Mouse (Mus musculus): ENCODE data around the gene Wasl. TPM values are rescaled to one million over a fixed set of nuclear protein-coding genes. Genes with fewer than 3 reads are reported as not detected.
A peak's percentile ranks its signal among the peaks of the same experiment; 100 is the strongest.

Wasl gene
- total RNA-seq (2014; rRNA removed; ENCODE audit: low replicate concordance) (19.0 and 19.2 TPM in 2 replicates), polyA plus RNA-seq (2015; fragmentation: Nextera tagmentation; extraction: Ambion mirVana) (49.0 and 53.0 TPM in 2 replicates)

- TF ChIP-seq EP300 (IDR thresholded peaks at IDR 0.05; ENCODE audit: low read depth) = peak; percentile 47; the same call in 1 of the 2 replicates
- no peak for TF ChIP-seq CTCF (IDR thresholded peaks at IDR 0.05; ENCODE audit: low read depth)
- DNase-seq (ENCODE audit: low spot score) = peak; percentile 93
- WGBS = under 1% methylated on average over 63 of the region's 63 CpGs
These were observed at the start of gene Wasl for GRCm38 (mm10) chr6:24664867-24665458. TSS of gene Wasl (minus strand) at chr6:24665009.

GRCm38 (mm10) chr6:24707499-24707898, 42.7 kb upstream of the Wasl start:
- H3K36me3 ChIP-seq (replicated peaks; ENCODE audit: control insufficient read depth, insufficient read depth, low read length) = no peaks in the 10 kb centered on the region
- ATAC-seq (ENCODE audit: insufficient read depth, low read depth) = no peak
- no peaks in the 10 kb centered on the region for H3K27me3 ChIP-seq (ENCODE audit: control insufficient read depth, insufficient read depth, low read length)
- no peak overlapping the region for H3K9ac ChIP-seq (replicated peaks; ENCODE audit: low read depth, low read length)
- H3K4me2 ChIP-seq (ENCODE audit: low read depth, low read length) = no peak overlapping the region
- no peak for TF ChIP-seq CTCF (IDR thresholded peaks at IDR 0.05; ENCODE audit: low read depth)
- TF ChIP-seq EP300 (IDR thresholded peaks at IDR 0.05; ENCODE audit: low read depth) = no peak
- H3K27ac ChIP-seq (ENCODE audit: low read depth) = no peak overlapping the region
- 0 out of 2 replicates have a peak, but pooled peaks cover 2% of the 10 kb centered on the region for H3K4me1 ChIP-seq (ENCODE audit: control insufficient read depth, insufficient read depth)
- H3K4me3 ChIP-seq (ENCODE audit: low read depth, low read length) = no peak overlapping the region
- 70% methylated on average over 2 of the region's 2 CpGs for WGBS
- DNase-seq (ENCODE audit: low spot score) = no peak
- H3K9me3 ChIP-seq (replicated peaks; ENCODE audit: control insufficient read depth, low read length) = no peaks in the 10 kb centered on the region

More at GRCm38 (mm10) chr6:24664867-24665458, at the start of gene Wasl:
- H3K4me2 ChIP-seq (ENCODE audit: low read depth, low read length) = peak within 1 kb of the TSS; percentile 96
- H3K9me3 ChIP-seq (replicated peaks; ENCODE audit: control insufficient read depth, low read length) = no peaks in the 10 kb centered on the region
- peaks cover 17% of the 10 kb centered on the region for H3K4me1 ChIP-seq (ENCODE audit: control insufficient read depth, insufficient read depth)
- H3K9ac ChIP-seq (replicated peaks; ENCODE audit: low read depth, low read length) = peak within 1 kb of the TSS; percentile 100
- no peaks in the 10 kb centered on the region for H3K36me3 ChIP-seq (replicated peaks; ENCODE audit: control insufficient read depth, insufficient read depth, low read length)
- no peaks in the 10 kb centered on the region for H3K27me3 ChIP-seq (ENCODE audit: control insufficient read depth, insufficient read depth, low read length)
- H3K27ac ChIP-seq (ENCODE audit: low read depth) = peak within 1 kb of the TSS; percentile 99
- H3K4me3 ChIP-seq (ENCODE audit: low read depth, low read length) = peak within 1 kb of the TSS; percentile 100
- ATAC-seq (ENCODE audit: insufficient read depth, low read depth) = peak; percentile 99

GRCm38 (mm10) chr6:24707090-24707489, 42.3 kb upstream of the Wasl start:
- Histone ChIP-seq H3K4me3 (ENCODE audit: low read depth, low read length) (no peak overlapping the region), H3K36me3 (replicated peaks; ENCODE audit: control insufficient read depth, insufficient read depth, low read length) (no peaks in the 10 kb centered on the region), H3K4me2 (ENCODE audit: low read depth, low read length) (no peak overlapping the region), H3K27ac (ENCODE audit: low read depth) (no peak overlapping the region), H3K9ac (replicated peaks; ENCODE audit: low read depth, low read length) (no peak overlapping the region), H3K9me3 (replicated peaks; ENCODE audit: control insufficient read depth, low read length) (no peaks in the 10 kb centered on the region), H3K4me1 (ENCODE audit: control insufficient read depth, insufficient read depth) (0 out of 2 replicates have a peak, but pooled peaks cover 2% of the 10 kb centered on the region), H3K27me3 (ENCODE audit: control insufficient read depth, insufficient read depth, low read length) (no peaks in the 10 kb centered on the region)
- TF ChIP-seq EP300 (IDR thresholded peaks at IDR 0.05; ENCODE audit: low read depth) = no peak
- no peak for TF ChIP-seq CTCF (IDR thresholded peaks at IDR 0.05; ENCODE audit: low read depth)
- ATAC-seq (ENCODE audit: insufficient read depth, low read depth) (no peak), DNase-seq (ENCODE audit: low spot score) (no peak)
- 69% methylated on average over 5 of the region's 5 CpGs for WGBS

DNA sequence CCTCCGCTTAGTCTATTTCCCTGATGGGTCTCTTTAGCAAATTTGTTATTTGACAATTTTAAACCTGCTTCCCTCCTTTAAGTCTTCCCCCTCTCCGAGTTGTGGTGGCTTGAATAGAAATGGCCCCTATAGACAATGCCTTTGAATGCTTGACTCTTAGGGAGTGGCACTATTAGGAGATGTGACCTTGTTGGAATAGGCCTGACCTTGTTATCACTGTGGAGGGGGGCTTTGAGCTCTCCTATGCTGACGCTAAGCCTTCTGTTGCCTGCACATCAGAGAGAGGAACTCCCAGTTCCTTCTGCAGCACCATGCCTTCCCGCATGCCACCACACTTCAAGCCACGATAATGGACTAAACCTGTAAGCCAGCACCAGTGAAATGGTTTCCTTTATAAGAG, 32.4 kb upstream of the Wasl start:
- Histone ChIP-seq H3K27me3 (ENCODE audit: control insufficient read depth, insufficient read depth, low read length) (no peaks in the 10 kb centered on the region), H3K4me3 (ENCODE audit: low read depth, low read length) (no peak overlapping the region), H3K9ac (replicated peaks; ENCODE audit: low read depth, low read length) (no peak overlapping the region), H3K27ac (ENCODE audit: low read depth) (no peak overlapping the region), H3K36me3 (replicated peaks; ENCODE audit: control insufficient read depth, insufficient read depth, low read length) (no peaks in the 10 kb centered on the region), H3K9me3 (replicated peaks; ENCODE audit: control insufficient read depth, low read length) (no peaks in the 10 kb centered on the region), H3K4me2 (ENCODE audit: low read depth, low read length) (no peak overlapping the region), H3K4me1 (ENCODE audit: control insufficient read depth, insufficient read depth) (no peaks in the 10 kb centered on the region)
- ATAC-seq (ENCODE audit: insufficient read depth, low read depth) = no peak
- 73% methylated on average over 5 of the region's 5 CpGs for WGBS
- TF ChIP-seq EP300 (IDR thresholded peaks at IDR 0.05; ENCODE audit: low read depth) (no peak), CTCF (IDR thresholded peaks at IDR 0.05; ENCODE audit: low read depth) (no peak)
- DNase-seq (ENCODE audit: low spot score) = no peak

GRCm38 (mm10) chr6:24696117-24696516, 31.3 kb upstream of the Wasl start:
- Histone ChIP-seq H3K27ac (ENCODE audit: low read depth) (no peak overlapping the region), H3K27me3 (ENCODE audit: control insufficient read depth, insufficient read depth, low read length) (no peaks in the 10 kb centered on the region), H3K9ac (replicated peaks; ENCODE audit: low read depth, low read length) (no peak overlapping the region), H3K4me3 (ENCODE audit: low read depth, low read length) (no peak overlapping the region), H3K9me3 (replicated peaks; ENCODE audit: control insufficient read depth, low read length) (no peaks in the 10 kb centered on the region), H3K36me3 (replicated peaks; ENCODE audit: control insufficient read depth, insufficient read depth, low read length) (no peaks in the 10 kb centered on the region), H3K4me2 (ENCODE audit: low read depth, low read length) (no peak overlapping the region), H3K4me1 (ENCODE audit: control insufficient read depth, insufficient read depth) (no peaks in the 10 kb centered on the region)
- no peak for TF ChIP-seq EP300 (IDR thresholded peaks at IDR 0.05; ENCODE audit: low read depth)
- no peak for TF ChIP-seq CTCF (IDR thresholded peaks at IDR 0.05; ENCODE audit: low read depth)
- 77% methylated on average over 4 of the region's 4 CpGs for WGBS
- ATAC-seq (ENCODE audit: insufficient read depth, low read depth) (no peak), DNase-seq (ENCODE audit: low spot score) (no peak)
